Mouse (Mus musculus): Measurements from ENCODE around the gene Glul. TPM values are rescaled to one million over a fixed set of nuclear protein-coding genes. Genes with fewer than 3 reads are reported as not detected.

Gene Glul
- polyA plus RNA-seq, 1 experiment = 2,775 TPM

DNA sequence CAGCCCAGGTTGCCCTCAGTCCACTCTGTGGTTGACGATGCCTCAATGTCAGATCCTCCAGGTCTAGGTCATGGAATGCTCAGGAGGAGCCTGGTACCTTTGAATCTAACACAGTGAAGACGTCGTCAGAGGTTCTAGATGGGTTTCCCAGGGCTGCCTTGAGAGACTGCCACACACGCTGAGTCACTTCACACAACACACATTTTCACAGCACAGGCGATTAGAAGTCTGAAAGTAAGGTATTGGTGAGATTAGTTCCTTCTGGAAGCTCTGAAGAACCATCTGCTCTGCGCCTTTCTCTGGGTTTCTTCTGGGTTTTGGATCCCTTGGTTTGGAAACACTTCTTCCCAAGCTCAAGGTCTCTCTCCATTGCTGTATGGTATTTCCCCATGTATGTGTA, 48.1 kb downstream of the Glul start:
- Histone ChIP-seq H3K4me3 (ENCODE audit: insufficient read depth, low read length) (no peak overlapping the region), H3K27ac (ENCODE audit: insufficient read depth, low read length) (no peak overlapping the region), H3K4me1 (ENCODE audit: control insufficient read depth, insufficient read depth, low read length) (no peaks in the 10 kb centered on the region)
- no peak for TF ChIP-seq POLR2A (IDR thresholded peaks at IDR 0.05; ENCODE audit: extremely low read depth, insufficient read depth, low read length)
- no peak for TF ChIP-seq CTCF (IDR thresholded peaks at IDR 0.05; ENCODE audit: extremely low read depth, insufficient read depth, low read length)

DNA sequence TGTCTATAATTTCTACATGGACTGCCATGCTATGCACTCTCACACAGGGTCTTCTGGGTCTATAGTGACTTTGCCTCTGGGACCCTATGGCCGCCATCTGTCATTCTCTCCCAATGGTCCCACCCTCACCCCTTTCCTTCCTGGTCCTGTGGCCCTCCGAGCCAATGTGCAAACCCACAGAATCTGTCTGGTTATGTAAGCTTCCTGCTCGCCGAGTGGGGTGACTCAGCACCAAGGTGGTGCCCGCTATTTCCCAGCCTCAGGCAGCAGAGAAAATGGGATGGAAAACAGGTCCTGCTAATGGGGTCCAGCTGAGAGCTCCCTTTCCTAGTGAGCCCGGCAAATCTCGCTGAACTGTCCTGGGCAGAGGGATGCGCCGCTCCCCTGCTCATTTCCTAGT, 53.5 kb downstream of the Glul start:
- no peak overlapping the region for H3K27ac ChIP-seq (ENCODE audit: insufficient read depth, low read length)
- TF ChIP-seq CTCF (IDR thresholded peaks at IDR 0.05; ENCODE audit: extremely low read depth, insufficient read depth, low read length) = no peak

DNA sequence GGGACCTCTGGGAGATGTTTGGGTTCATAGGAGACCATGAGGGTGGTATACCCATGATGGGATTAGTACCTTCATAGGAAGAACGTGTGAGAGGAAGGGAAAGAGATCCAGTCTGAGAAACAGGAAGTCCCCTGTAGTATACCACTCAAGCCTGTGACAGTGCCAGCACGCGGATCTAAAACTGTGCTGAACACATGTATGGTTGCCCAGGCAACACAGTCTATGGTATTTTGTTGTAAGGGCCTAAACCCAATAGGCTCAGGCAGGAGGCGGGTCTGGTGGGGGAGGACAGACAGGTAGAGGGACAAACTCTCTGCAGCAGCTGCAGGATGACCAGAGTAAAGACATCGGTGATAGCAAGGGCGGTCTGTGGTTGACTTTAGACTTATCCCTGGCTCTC, 54.1 kb downstream of the Glul start:
- Histone ChIP-seq H3K4me3 (ENCODE audit: insufficient read depth, low read length) (no peak overlapping the region), H3K27ac (ENCODE audit: insufficient read depth, low read length) (no peak overlapping the region), H3K4me1 (ENCODE audit: control insufficient read depth, insufficient read depth, low read length) (no peaks in the 10 kb centered on the region)
- no peak for TF ChIP-seq POLR2A (IDR thresholded peaks at IDR 0.05; ENCODE audit: extremely low read depth, insufficient read depth, low read length)
- no peak for TF ChIP-seq CTCF (IDR thresholded peaks at IDR 0.05; ENCODE audit: extremely low read depth, insufficient read depth, low read length)

More for the DNA sequence above, 53.5 kb downstream of the Glul start:
- H3K4me1 ChIP-seq (ENCODE audit: control insufficient read depth, insufficient read depth, low read length) = no peaks in the 10 kb centered on the region
- no peak overlapping the region for H3K4me3 ChIP-seq (ENCODE audit: insufficient read depth, low read length)

DNA sequence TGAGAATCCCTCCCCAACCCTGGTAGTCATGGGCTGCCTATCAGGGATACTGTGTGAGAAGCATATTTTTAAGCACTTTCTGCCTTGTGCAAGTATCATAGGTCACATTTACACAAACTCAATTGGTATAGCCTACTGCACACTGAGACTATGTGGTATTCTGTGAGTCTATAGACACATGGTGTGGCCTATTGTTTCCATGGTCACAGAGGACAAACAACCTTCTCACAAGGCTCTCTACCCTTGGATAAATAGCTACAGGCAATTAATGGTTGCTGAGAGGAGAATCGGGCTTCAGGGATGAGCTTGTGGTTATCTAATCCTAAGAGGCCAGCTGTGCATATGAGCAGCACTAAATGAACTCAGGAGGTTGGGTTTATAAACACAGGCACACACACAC, 58.1 kb downstream of the Glul start:
- H3K4me3 ChIP-seq (ENCODE audit: insufficient read depth, low read length) = no peak overlapping the region
- no peak for TF ChIP-seq POLR2A (IDR thresholded peaks at IDR 0.05; ENCODE audit: extremely low read depth, insufficient read depth, low read length)
- TF ChIP-seq CTCF (IDR thresholded peaks at IDR 0.05; ENCODE audit: extremely low read depth, insufficient read depth, low read length) = no peak
- H3K27ac ChIP-seq (ENCODE audit: insufficient read depth, low read length) = no peak overlapping the region
- peaks cover 4% of the 10 kb centered on the region; the same call in 1 of the 2 replicates for H3K4me1 ChIP-seq (ENCODE audit: control insufficient read depth, insufficient read depth, low read length)

Other genes starting within 250 kb of the Glul start
- gene Rgs8, start 246.9 kb upstream of the Glul start, polyA plus RNA-seq (2012; rRNA removed) = 43.2 and 47.3 TPM in 2 replicates
- gene Rgs16, start 159.6 kb upstream of the Glul start, polyA plus RNA-seq (2012; rRNA removed) = 10.9 and 13.4 TPM in 2 replicates
- gene Rnasel, start 150.5 kb upstream of the Glul start, polyA plus RNA-seq (2012; rRNA removed) = 15.0 and 17.5 TPM in 2 replicates
- gene Rgsl1, start 55.8 kb upstream of the Glul start, polyA plus RNA-seq (2012; rRNA removed) = 6.0 and 6.9 TPM in 2 replicates
- not detected in 2 replicates for gene Teddm1b, start 25.6 kb upstream of the Glul start, polyA plus RNA-seq (2012; rRNA removed)
- gene Teddm1a, start 8.2 kb upstream of the Glul start, polyA plus RNA-seq (2012; rRNA removed) = not detected in 2 replicates
- 4.6 and 5.7 TPM in 2 replicates for gene Teddm2, start 284 bp downstream of the Glul start, polyA plus RNA-seq (2012; rRNA removed)